Mouse (Mus musculus): ENCODE measurements around the gene Trak2.
"Not testable (repeated sequence)": the region's sequence is repeated elsewhere in the genome, so short reads cannot be mapped to it uniquely, and the experiment has no call there.

Trak2 gene

GRCm38 (mm10) chr1:58973366-58974221, at the start of gene Trak2, which contains the start of gene Stradb:
Gene Trak2 (minus strand): TSS chr1:58973430.
Gene Stradb (plus strand): TSS chr1:58973522.
- peak; percentile 97 for DNase-seq (ENCODE audit: extremely low read depth, low read depth)

- DNase-seq (ENCODE audit: extremely low read depth, low read depth), result no peak
Observed at GRCm38 (mm10) chr1:59021556-59021955, 48.3 kb upstream of the Trak2 start.

GRCm38 (mm10) chr1:59009250-59009649, 36.0 kb upstream of the Trak2 start:
- peak; percentile 24 for DNase-seq (ENCODE audit: extremely low read depth, low read depth)

GRCm38 (mm10) chr1:58995313-58995712, 22.1 kb upstream of the Trak2 start:
- DNase-seq (ENCODE audit: extremely low read depth, low read depth), result no peak

GRCm38 (mm10) chr1:58993723-58994122, 20.5 kb upstream of the Trak2 start:
- no peak for DNase-seq (ENCODE audit: extremely low read depth, low read depth)

- no peak for DNase-seq (ENCODE audit: extremely low read depth, low read depth)
Observed at GRCm38 (mm10) chr1:58993144-58993543, 19.9 kb upstream of the Trak2 start.

- DNase-seq (ENCODE audit: extremely low read depth, low read depth), result no peak
Observed at GRCm38 (mm10) chr1:58984586-58984985, 11.4 kb upstream of the Trak2 start.

- no peak for DNase-seq (ENCODE audit: extremely low read depth, low read depth)
Observed at GRCm38 (mm10) chr1:58982276-58982675, 9.0 kb upstream of the Trak2 start.

GRCm38 (mm10) chr1:58972851-58973365, 322 bp downstream of the Trak2 start:
- DNase-seq (ENCODE audit: extremely low read depth, low read depth), result no peak

- no peak for DNase-seq (ENCODE audit: extremely low read depth, low read depth)
Observed at GRCm38 (mm10) chr1:58971097-58971496, 2.1 kb downstream of the Trak2 start.

GRCm38 (mm10) chr1:58970054-58970453, 3.2 kb downstream of the Trak2 start:
- no peak for DNase-seq (ENCODE audit: extremely low read depth, low read depth)

GRCm38 (mm10) chr1:58967534-58967933, 5.7 kb downstream of the Trak2 start:
- no peak for DNase-seq (ENCODE audit: extremely low read depth, low read depth)

- no peak for DNase-seq (ENCODE audit: extremely low read depth, low read depth)
Observed at GRCm38 (mm10) chr1:58962865-58963264, 10.4 kb downstream of the Trak2 start.

GRCm38 (mm10) chr1:58962418-58962817, 10.8 kb downstream of the Trak2 start:
- no peak for DNase-seq (ENCODE audit: extremely low read depth, low read depth)

GRCm38 (mm10) chr1:58961152-58961893, 11.9 kb downstream of the Trak2 start:
- DNase-seq (ENCODE audit: extremely low read depth, low read depth), result no peak

GRCm38 (mm10) chr1:58959682-58960081, 13.5 kb downstream of the Trak2 start:
- no peak for DNase-seq (ENCODE audit: extremely low read depth, low read depth)

- not testable (repeated sequence) for DNase-seq (ENCODE audit: extremely low read depth, low read depth)
Observed at GRCm38 (mm10) chr1:58958789-58959526, 14.3 kb downstream of the Trak2 start.

- DNase-seq (ENCODE audit: extremely low read depth, low read depth), result no peak
Observed at GRCm38 (mm10) chr1:58957931-58958330, 15.3 kb downstream of the Trak2 start.

GRCm38 (mm10) chr1:58956229-58956628, 17.0 kb downstream of the Trak2 start:
- no peak for DNase-seq (ENCODE audit: extremely low read depth, low read depth)

- no peak for DNase-seq (ENCODE audit: extremely low read depth, low read depth)
Observed at GRCm38 (mm10) chr1:58955716-58956115, 17.5 kb downstream of the Trak2 start.

Measured in MEL-GATA-1-ER (cell line).